Mouse (Mus musculus) CH12.LX (cell line): ENCODE results near the gene Gm37240. TPM values are rescaled to one million over a fixed set of nuclear protein-coding genes. Genes with fewer than 3 reads are reported as not detected.

Experiments used
- DNase-seq: peaks from one replicate; pipeline ENCODE4 v3.0.0-alpha.2; 2013; ENCODE audit errors: extremely low read depth
- H3K27ac ChIP-seq: 2 replicates; pipeline ENCODE4 v1.5.1; 2012; ENCODE audit warnings: low read depth, mild to moderate bottlenecking, control low read depth, moderate library complexity; ENCODE audit not compliant: insufficient read depth
- H3K27me3 ChIP-seq: replicated peaks from 2 replicates; pipeline ENCODE3; 2012; ENCODE audit warnings: inconsistent platforms
- H3K36me3 ChIP-seq, 2 experiments: replicated peaks in 1 of 2; 2 replicates each; pipeline versions ENCODE3 to v1.6.1; 2012; ENCODE audit warnings: inconsistent platforms in 1 of 2, low read length in 1 of 2, mild to moderate bottlenecking in 1 of 2, mixed read lengths in 1 of 2, moderate library complexity in 1 of 2; ENCODE audit not compliant: control insufficient read depth in 1 of 2, insufficient read depth in 1 of 2
- H3K4me1 ChIP-seq, 2 experiments: 2 replicates each; pipeline ENCODE4 v1.6.1; 2012; ENCODE audit warnings: inconsistent platforms in 1 of 2, moderate library complexity in 1 of 2; ENCODE audit not compliant: insufficient read depth in 2 of 2, control insufficient read depth in 1 of 2
- H3K4me2 ChIP-seq: 2 replicates; pipeline ENCODE4 v1.6.1; 2012; ENCODE audit warnings: low read depth, mild to moderate bottlenecking, control low read depth; ENCODE audit not compliant: poor library complexity, insufficient read depth, severe bottlenecking
- H3K4me3 ChIP-seq, 3 experiments: fragments of 150-350 bp in 1 of 3; sonication (generic) in 1 of 3; replicated peaks in 1 of 3; 2 replicates each; pipeline versions ENCODE3 to v1.5.1; 2011 to 2012; ENCODE audit warnings: low read depth in 2 of 3, low read length in 2 of 3, mild to moderate bottlenecking in 2 of 3, moderate library complexity in 2 of 3, control low read depth in 1 of 3, improper control_type of control experiment in 1 of 3, inconsistent platforms in 1 of 3, mixed read lengths in 1 of 3; ENCODE audit not compliant: poor library complexity in 1 of 3
- H3K79me2 ChIP-seq: replicated peaks from 2 replicates; pipeline ENCODE4 v1.6.1; 2012; ENCODE audit warnings: mild to moderate bottlenecking, moderate library complexity; ENCODE audit not compliant: control insufficient read depth, poor library complexity, insufficient read depth, severe bottlenecking; ENCODE audit errors: extremely low read depth
- H3K9ac ChIP-seq: 2 replicates; pipeline ENCODE4 v1.6.1; 2012; ENCODE audit warnings: low read depth, mild to moderate bottlenecking, control low read depth, moderate library complexity; ENCODE audit not compliant: insufficient read depth
- H3K9me3 ChIP-seq: replicated peaks from 2 replicates; pipeline ENCODE3; 2012; ENCODE audit warnings: low read length, inconsistent platforms, mixed read lengths
- CHD1 ChIP-seq: IDR thresholded peaks from 2 replicates; pipeline ENCODE4 v1.6.1; 2012; ENCODE audit warnings: low read depth, low read length, improper control_type of control experiment, inconsistent platforms
- CHD2 ChIP-seq: IDR thresholded peaks from 2 replicates; pipeline ENCODE4 v1.6.1; 2011; ENCODE audit warnings: low read length, improper control_type of control experiment
- E2F4 ChIP-seq: IDR thresholded peaks from 2 replicates; pipeline ENCODE4 v1.6.1; 2011; ENCODE audit warnings: low read depth, low read length, improper control_type of control experiment; ENCODE audit not compliant: insufficient replicate concordance
- ELF1 ChIP-seq: IDR thresholded peaks from 2 replicates; pipeline ENCODE4 v1.6.1; 2014; ENCODE audit warnings: low read depth, mild to moderate bottlenecking, inconsistent platforms, low read length, improper control_type of control experiment
- EP300 ChIP-seq: IDR thresholded peaks from 2 replicates; pipeline ENCODE4 v1.6.1; 2011; ENCODE audit warnings: low read length, improper control_type of control experiment
- GABPA ChIP-seq: IDR thresholded peaks from 2 replicates; pipeline ENCODE4 v1.6.1; 2012; ENCODE audit warnings: low read depth, low read length, improper control_type of control experiment, inconsistent platforms; ENCODE audit not compliant: insufficient replicate concordance
- HCFC1 ChIP-seq: IDR thresholded peaks from 2 replicates; pipeline ENCODE4 v1.6.1; 2012; ENCODE audit warnings: low read depth, mild to moderate bottlenecking, inconsistent platforms, low read length, improper control_type of control experiment
- JUN ChIP-seq: IDR thresholded peaks from 2 replicates; pipeline ENCODE4 v1.6.1; 2011; ENCODE audit warnings: low read depth, mild to moderate bottlenecking, low read length, improper control_type of control experiment, moderate library complexity; ENCODE audit not compliant: insufficient read depth
- JUND ChIP-seq: conservative IDR thresholded peaks from 2 replicates; pipeline ENCODE4 v1.6.1; 2011; ENCODE audit warnings: low read depth, low read length, improper control_type of control experiment
- KAT2A ChIP-seq: IDR thresholded peaks from 2 replicates; pipeline ENCODE4 v1.6.1; 2012; ENCODE audit warnings: low read length, improper control_type of control experiment, inconsistent platforms; ENCODE audit not compliant: insufficient replicate concordance
- MAFK ChIP-seq: IDR thresholded peaks from 2 replicates; pipeline ENCODE4 v1.6.1; 2011; ENCODE audit warnings: low read length, improper control_type of control experiment; ENCODE audit not compliant: insufficient replicate concordance
- MAZ ChIP-seq: IDR thresholded peaks from 2 replicates; pipeline ENCODE4 v1.6.1; 2012; ENCODE audit warnings: low read depth, mild to moderate bottlenecking, inconsistent platforms, low read length, improper control_type of control experiment, moderate library complexity
- MEF2A ChIP-seq: IDR thresholded peaks from 2 replicates; pipeline ENCODE4 v1.6.1; 2014; ENCODE audit warnings: low read depth, mild to moderate bottlenecking, inconsistent platforms, low read length, improper control_type of control experiment, borderline replicate concordance
- MXI1 ChIP-seq: IDR thresholded peaks from 2 replicates; pipeline ENCODE4 v1.6.1; 2011; ENCODE audit warnings: mild to moderate bottlenecking, low read depth, low read length, improper control_type of control experiment
- NELFE ChIP-seq: IDR thresholded peaks from 2 replicates; pipeline ENCODE4 v1.6.1; 2011; ENCODE audit warnings: low read depth, low read length, improper control_type of control experiment
- PAX5 ChIP-seq: IDR thresholded peaks from 2 replicates; pipeline ENCODE4 v1.6.1; 2012; ENCODE audit warnings: low read length, inconsistent platforms, mixed read lengths
- POLR2A ChIP-seq: IDR thresholded peaks from 2 replicates; pipeline ENCODE4 v1.6.1; 2011; ENCODE audit warnings: low read depth, mild to moderate bottlenecking, improper control_type of control experiment, low read length
- RAD21 ChIP-seq: IDR thresholded peaks from 2 replicates; pipeline ENCODE4 v1.6.1; 2011; ENCODE audit warnings: low read depth, mild to moderate bottlenecking, low read length, improper control_type of control experiment, moderate library complexity
- RCOR1 ChIP-seq: conservative IDR thresholded peaks from 2 replicates; pipeline ENCODE4 v1.6.1; 2012; ENCODE audit warnings: low read depth, mild to moderate bottlenecking, inconsistent platforms, low read length, improper control_type of control experiment
- TBP ChIP-seq: conservative IDR thresholded peaks from 2 replicates; pipeline ENCODE4 v1.6.1; 2011; ENCODE audit warnings: low read depth, low read length, improper control_type of control experiment
- UBTF ChIP-seq: IDR thresholded peaks from 2 replicates; pipeline ENCODE4 v1.6.1; 2012; ENCODE audit warnings: low read depth, mild to moderate bottlenecking, inconsistent platforms, low read length, improper control_type of control experiment, moderate library complexity
- ZC3H11A ChIP-seq: IDR thresholded peaks from 2 replicates; pipeline ENCODE4 v1.6.1; 2012; ENCODE audit warnings: low read depth, mild to moderate bottlenecking, inconsistent platforms, low read length, improper control_type of control experiment
- ZNF384 ChIP-seq: IDR thresholded peaks from 2 replicates; pipeline ENCODE4 v1.6.1; 2012; ENCODE audit warnings: low read depth, low read length, improper control_type of control experiment, inconsistent platforms
- dilution Hi-C: fragments of 300-500 bp; cut with MboI; formaldehyde crosslinking; loops from 2 replicates; pipeline ENCODE4 v1.14.3; 2020; ENCODE audit warnings: low sequenced_read_pairs; ENCODE audit not compliant: extremely low pct_unique_long_range_greater_than_20kb, extremely low pct_ligation_motif_present
- in situ Hi-C: fragments of 300-500 bp; cut with MboI; formaldehyde crosslinking; loops from 3 replicates; pipeline ENCODE4 v1.14.3; 2019; ENCODE audit warnings: low sequenced_read_pairs, low pct_ligation_motif_present, low pct_unique_long_range_greater_than_20kb, mixed read lengths
- polyA plus RNA-seq: library from polyadenylated mRNA; unstranded; fragments of >175 nt; gene quantifications from 2 replicates; pipeline ENCODE4 v1.2.1, GENCODE M21; 2012; ENCODE audit warnings: low read depth; ENCODE audit not compliant: insufficient read length
- total RNA-seq, 2 experiments: library from RNA; depleted of rRNA; stranded (reverse); fragments of 300-350 nt in 1 of 2; fragments of >200 nt in 1 of 2; gene quantifications; 2 replicates each; pipeline ENCODE4 v1.2.3; 2012 to 2014

The Gm37240 gene
- total and polyA plus RNA-seq, 3 experiments, result 0.08 to 0.19 (median 0.14) TPM

- H3K4me2 ChIP-seq, result no peak overlapping the region
- H3K9me3 ChIP-seq, result no peaks in the 10 kb centered on the region
- H3K36me3 ChIP-seq, result peaks cover 26 to 86% of the 10 kb centered on the region in 2 experiments
- TF ChIP-seq ELF1 (no peak), EP300 (no peak), CHD1 (no peak), UBTF (no peak), JUN (no peak), KAT2A (no peak), POLR2A (no peak), MAFK (no peak), MEF2A (no peak), E2F4 (no peak)
- H3K9ac ChIP-seq, result no peak overlapping the region
- H3K4me3 ChIP-seq, result no peak overlapping the region
- peaks cover 0 to 5% of the 10 kb centered on the region in 2 experiments; a peak in 1 of 4 replicates for H3K4me1 ChIP-seq
- in situ Hi-C loops, result loop anchor here (5.0 kb wide), 1 partner anchor 50 kb away; no protein-coding TSS in a partner anchor
- dilution Hi-C loops, result no loop called here
- no peak for DNase-seq
- no peak overlapping the region for H3K27ac ChIP-seq
- H3K79me2 ChIP-seq, result no peaks in the 10 kb centered on the region
- H3K27me3 ChIP-seq, result no peaks in the 10 kb centered on the region
These were observed 285.4 kb downstream of the Gm37240 start for GRCm38 (mm10) chr3:85601841-85602305.

- no peak for TF ChIP-seq JUN
- TF ChIP-seq MXI1, result no peak
- TF ChIP-seq HCFC1, result no peak
- no peak for TF ChIP-seq TBP
- no peak for TF ChIP-seq NELFE
- no peak for TF ChIP-seq UBTF
- no peak for TF ChIP-seq RAD21
- TF ChIP-seq CHD2, result no peak
- no peak for TF ChIP-seq ZNF384
- TF ChIP-seq JUND, result no peak
- no peak for TF ChIP-seq RCOR1
- no peak for TF ChIP-seq MAFK
- no peak for TF ChIP-seq PAX5
- no peak for TF ChIP-seq ZC3H11A
- TF ChIP-seq E2F4, result no peak
- TF ChIP-seq KAT2A, result no peak
- no peak for TF ChIP-seq GABPA
- no peak for TF ChIP-seq MAZ
- TF ChIP-seq POLR2A, result no peak
- H3K9me3 ChIP-seq, result no peaks in the 10 kb centered on the region
- in situ Hi-C loops, result no loop called here
These were observed 287.8 kb downstream of the Gm37240 start for GRCm38 (mm10) chr3:85599526-85599925.

More at GRCm38 (mm10) chr3:85599526-85599925, 287.8 kb downstream of the Gm37240 start:
- H3K9ac ChIP-seq, result no peak overlapping the region
- no peaks in the 10 kb centered on the region for H3K79me2 ChIP-seq
- no peak overlapping the region for H3K4me3 ChIP-seq
- DNase-seq, result no peak
- H3K4me2 ChIP-seq, result no peak overlapping the region
- H3K27ac ChIP-seq, result no peak overlapping the region
- dilution Hi-C loops, result no loop called here
- no peaks in the 10 kb centered on the region for H3K4me1 ChIP-seq
- no peaks in the 10 kb centered on the region for H3K27me3 ChIP-seq
- peaks cover 9 to 74% of the 10 kb centered on the region in 2 experiments for H3K36me3 ChIP-seq
